Mouse (Mus musculus) heart, adult 9 months (tissue): ENCODE data around the gene Btc.

Source experiments
- DNase-seq, 2 experiments: peaks; one replicate each; pipeline ENCODE4 v3.0.0; 2022; ENCODE audit warnings: low spot score in 2 of 2

Gene Btc

DNA sequence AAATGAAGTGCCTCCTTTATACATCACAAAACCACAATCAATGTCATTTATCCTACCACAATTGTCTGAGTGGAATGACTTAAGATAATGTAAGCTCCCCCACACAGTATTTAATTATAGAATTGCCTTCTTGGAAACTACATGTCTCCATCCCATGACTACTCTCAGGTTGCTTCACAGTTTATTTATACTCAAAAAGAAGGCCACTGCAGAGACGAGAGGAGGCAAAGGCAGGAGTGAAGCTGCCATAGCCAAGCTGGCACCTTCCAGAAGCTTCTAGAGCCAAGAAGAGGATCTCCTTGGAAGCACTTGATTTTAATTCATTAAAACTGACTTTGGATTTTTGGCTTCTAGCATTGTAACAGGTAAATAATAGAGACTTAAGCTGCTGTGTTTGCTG, 81.0 kb downstream of the Btc start:
- no peak for DNase-seq

DNA sequence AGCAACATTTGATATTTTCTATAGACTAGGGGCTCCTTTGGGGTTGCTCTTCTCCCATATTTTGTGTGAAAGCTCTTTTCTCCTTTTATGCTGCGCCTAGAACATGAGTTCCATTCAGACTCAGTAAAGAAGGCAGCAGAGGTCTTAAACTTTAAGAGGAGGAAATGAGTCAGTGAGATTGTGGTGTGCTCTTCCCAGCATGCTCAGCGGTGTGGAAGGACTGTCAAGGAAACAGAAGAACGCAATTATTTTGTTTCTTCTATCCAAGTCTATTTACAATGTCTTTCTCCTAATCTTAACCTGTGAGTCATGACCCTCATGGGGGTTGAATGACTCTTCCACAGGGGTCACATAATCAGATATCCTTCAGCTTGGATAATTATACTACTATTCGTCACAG, 82.4 kb downstream of the Btc start:
- DNase-seq = no peak

DNA sequence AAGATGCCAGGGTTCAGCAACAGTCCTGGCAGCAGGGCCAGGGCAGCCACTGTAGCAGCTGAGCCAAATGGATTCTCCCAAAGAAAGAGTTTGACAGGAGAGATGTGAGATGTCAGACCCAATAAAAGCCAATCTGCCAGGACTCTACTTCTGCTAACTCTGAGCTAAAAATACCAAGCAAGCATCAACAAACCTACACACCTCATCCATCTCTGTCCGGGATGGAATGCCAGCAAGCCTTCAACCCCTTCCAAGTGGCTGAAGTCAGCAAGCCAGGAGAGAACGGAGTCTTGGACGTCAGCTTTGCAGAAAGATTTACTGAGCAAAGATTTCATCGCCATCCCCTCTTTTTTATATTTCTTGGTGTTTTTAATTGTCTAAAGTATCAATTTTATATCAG, 88.8 kb downstream of the Btc start:
- DNase-seq = no peak

DNA sequence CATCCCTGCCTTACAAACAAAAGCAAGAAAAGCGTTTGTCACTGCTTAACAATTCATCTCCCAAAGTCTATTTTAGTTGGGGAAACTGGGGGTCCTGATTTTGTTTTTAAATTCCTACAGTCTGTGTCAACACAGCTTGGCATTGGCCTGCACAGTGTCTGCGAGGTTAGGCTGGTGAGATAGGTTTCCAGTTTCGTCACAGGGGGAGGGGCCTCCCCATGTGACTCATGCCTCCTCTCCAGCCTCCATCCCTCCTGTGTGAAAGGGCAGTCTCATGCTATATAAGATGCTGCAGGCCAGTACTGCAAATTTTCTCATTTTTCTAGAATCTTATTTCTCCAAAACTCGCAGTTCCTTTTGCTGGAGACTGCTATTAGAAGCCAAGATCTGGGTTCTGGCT, 91.0 kb downstream of the Btc start:
- DNase-seq = no peak

DNA sequence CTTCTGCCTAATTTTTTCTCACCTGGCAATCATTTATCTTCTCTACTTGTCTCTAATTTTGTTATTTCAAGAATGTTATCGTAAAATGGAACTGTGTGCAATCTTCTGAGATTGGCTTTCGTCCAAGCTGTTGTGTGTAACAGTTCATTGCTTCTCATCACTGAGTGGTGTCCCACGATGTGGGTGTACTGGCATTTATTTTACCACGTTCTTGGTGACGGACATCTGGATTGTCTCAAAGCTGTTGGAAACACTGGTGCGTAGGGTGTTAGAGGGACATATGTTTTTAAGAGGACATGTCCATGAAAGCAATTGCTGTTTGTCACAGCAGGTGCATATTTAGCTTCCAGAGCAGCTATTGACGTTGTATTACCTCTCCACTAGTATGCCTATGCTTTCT, 94.2 kb downstream of the Btc start:
- DNase-seq = no peak

DNA sequence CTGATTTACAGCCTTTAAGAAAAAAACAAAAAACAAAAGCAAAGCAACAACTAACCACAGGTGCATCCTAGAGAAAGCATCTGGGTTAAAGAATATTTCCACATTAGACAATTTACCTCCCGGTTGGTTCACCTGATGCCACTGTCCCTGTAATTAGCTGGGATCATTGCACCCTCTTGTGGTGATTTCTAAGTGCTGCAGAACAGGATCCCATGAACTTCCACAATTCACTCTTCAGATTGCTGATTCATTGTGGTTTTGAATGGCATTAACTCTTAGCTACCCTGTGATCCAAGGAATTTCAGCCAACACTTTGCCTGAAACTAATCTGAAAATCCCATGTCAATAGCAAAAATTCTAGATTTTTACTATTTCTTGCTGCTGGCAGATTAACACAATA, 94.9 kb downstream of the Btc start:
- peak; percentile 5 to 16 for DNase-seq
